Mouse (Mus musculus) regulatory T cell (primary cell): ENCODE measurements around the gene Lsm6.

Experiments
- in situ Hi-C: fragments of 300-600 bp; cut with MboI, MseI; formaldehyde crosslinking; loops from one replicate; pipeline ENCODE4 v1.15.1; 2025; ENCODE audit warnings: high pct_unique_total_duplicates

Gene Lsm6

DNA sequence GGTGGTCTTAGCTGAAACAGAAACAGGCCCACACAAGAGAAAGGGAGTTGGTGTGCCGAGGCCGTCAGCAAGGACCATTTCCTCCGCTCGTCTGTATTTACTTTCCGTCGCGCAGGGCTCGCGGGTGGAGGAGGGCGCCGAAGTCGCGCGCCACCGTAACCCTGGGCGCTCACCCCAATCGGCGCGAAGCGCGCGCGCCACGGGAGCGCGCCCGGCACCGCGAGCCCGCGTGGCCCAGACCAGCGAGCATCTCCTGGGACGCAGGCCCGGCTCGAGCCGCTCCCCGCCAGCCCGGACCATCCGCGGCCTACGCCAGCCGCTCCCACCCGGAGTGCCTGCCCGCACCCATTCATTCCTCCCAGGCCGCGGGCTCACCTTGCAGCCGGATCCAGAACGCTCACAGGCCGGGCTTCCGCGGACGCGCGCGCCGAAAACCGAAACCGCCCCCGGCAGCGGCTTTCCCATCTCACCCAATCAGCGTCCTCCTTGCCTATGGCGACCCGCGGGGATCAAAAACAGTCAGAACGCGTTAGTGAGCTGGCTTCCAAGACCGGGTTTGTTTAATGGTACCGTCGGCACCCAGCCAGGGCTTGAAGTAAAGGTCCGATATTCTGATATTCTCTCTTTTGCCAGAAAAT is at the start of gene Lsm6:
TSS of gene Lsm6 (minus strand) at position 468 of the 638 bp plus-strand sequence.
- in situ Hi-C loops, result loop anchor here (10.0 kb wide), 1 partner anchor 1206 kb away; the partner anchor contains the start of gene Tmem184c

DNA sequence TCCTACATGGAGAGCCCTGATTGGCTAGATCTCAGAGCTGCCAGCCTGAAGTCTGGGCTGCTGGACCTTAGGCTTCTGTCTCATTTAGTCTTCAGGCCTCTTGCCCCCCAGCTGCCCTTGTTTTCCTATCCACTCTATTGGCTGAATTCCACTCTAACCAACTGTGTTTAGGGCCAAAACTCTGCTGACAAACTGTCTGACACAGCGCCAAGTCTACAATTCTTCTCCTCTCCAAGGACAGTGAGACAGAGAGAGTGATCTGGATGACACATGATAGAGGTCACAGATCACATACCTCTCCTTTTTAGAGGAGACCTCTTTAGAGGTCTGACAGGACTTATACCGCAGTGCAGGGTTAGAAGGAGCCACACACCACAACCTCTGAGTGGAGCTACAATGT is 46.1 kb upstream of the Lsm6 start:
- in situ Hi-C loops, result loop anchor here (5.0 kb wide), 1 partner anchor 805 kb away; no protein-coding TSS in a partner anchor

DNA sequence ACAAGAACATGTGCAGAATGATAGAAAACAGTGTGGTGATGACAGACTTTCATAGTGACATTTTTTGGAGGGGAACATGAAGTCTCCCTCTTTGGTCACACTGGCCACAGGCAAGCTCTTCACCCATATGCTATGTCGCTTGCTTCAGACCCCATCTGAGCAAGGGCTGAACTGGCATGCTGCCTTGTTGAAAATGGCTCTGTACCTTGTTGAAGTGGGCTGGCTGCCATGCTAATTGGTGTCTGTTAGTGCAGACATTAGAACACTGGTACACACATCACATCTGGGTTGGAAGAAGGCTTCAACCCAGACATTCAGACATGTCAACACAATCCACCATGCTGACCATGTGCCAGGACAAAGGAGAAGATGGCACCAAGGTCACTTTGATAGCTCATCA is 42.1 kb upstream of the Lsm6 start:
- in situ Hi-C loops, result no loop called here

DNA sequence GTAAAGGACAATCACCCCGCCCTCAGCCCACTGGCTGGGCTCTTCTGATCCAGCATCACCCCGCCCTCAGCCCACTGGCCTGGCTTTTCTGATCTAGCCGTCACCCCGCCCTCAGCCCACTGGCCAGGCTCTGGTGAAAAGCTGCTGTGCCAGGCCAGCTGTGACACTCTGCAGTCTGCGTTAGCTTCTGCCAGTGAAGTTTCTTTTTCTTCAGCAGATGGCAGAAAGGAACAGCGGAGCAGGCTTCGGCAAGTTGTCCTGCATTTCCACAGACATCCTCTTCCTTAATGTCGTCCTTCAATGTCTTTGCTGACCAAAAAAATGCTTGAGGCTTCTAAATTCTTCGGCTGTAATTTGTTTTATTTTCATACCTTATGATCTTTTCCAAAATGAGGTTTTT is 41.1 kb upstream of the Lsm6 start:
- in situ Hi-C loops, result no loop called here

DNA sequence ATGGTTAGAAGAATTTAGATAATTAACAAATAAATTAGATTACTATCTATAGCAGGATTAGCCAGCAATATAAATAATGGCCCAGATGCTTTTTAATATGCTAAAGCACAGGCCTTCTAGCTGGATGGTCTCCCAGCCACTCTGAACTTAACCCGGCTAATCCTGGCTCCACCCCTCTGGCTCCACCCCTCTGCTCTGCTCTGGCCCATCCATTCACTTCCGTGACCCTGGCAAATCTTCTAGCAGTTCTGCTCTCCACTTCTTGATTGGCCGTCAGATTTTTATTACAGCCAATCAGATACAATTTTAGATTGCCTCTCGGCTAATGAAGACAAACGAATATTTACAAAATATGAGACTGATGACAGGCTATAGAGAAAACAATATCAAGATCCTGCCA is 39.8 kb upstream of the Lsm6 start:
- in situ Hi-C loops, result no loop called here

DNA sequence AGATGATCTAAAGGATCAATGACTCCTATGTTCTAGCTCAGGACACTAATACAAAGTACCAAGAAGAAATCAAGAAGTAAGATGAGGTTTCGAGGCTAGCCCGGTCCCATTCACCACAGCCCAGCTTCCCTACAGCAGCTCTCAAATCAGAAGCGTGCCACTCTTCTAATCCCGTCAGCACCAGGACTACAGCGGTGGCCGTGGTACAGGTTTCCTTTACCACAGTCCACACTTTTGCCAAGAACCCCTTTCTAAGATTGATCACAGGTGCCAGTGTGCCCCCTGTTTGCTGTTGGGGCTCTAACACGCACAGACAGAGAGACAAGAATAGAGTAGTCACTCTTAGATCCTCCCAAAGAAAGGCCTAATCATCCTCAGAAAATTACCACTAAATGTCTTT is 36.5 kb upstream of the Lsm6 start:
- in situ Hi-C loops, result no loop called here

DNA sequence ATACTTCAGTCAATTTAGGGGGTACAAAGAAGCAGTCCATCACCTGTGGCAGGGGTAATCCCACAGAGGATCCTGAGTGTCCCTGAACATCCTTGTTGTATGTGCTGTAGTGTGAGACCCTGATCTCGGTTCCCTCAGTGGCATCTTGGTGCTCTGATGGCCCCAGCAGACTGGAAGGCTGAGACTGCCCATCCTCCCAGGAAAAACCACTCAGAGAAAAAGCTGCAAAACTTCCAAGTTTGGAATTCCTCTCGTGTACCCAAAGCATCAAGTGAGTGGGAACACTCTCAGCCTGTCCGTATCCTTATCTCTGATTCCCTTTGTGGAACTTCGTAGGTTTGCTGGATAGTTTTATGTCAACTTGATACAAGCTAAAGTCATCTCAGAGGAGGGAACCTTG is 31.3 kb upstream of the Lsm6 start:
- in situ Hi-C loops, result no loop called here

DNA sequence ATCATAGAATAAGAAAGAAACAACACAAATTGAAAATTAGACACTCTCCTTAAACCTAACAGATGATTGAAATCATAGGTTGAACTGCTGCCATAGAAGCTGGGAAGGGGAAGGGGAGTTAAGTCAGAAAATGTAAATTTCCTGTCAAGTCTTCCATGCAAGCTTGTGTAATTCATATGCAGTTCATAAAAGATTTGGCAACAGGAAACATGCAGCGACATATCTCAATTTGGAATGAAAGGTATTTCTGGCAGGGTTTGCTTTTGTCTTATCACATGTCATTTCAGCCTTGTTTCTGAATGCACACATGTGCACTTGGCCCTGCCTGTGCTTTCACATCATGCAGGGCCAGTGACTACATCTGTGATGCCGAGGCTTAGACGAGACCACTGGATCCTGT is 26.3 kb upstream of the Lsm6 start:
- in situ Hi-C loops, result no loop called here

DNA sequence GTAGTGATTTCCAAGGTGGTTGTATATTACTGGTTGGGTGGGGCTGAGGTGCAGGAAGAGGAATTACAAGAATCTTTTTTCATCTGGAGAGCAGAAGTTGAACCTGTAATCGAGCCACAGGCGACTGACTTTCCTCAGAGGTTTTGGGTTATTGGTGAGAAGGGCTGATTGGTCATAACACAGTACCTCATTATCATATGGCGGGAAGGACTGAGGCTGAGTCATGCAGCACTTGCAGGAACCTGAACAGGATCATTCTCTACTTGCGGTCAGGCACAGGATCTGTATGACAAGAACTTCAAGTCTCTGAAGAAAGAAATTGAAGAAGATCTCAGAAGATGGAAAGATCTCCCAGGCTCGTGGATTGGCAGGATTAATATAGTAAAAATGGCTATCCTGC is 23.6 kb upstream of the Lsm6 start:
- in situ Hi-C loops, result no loop called here

DNA sequence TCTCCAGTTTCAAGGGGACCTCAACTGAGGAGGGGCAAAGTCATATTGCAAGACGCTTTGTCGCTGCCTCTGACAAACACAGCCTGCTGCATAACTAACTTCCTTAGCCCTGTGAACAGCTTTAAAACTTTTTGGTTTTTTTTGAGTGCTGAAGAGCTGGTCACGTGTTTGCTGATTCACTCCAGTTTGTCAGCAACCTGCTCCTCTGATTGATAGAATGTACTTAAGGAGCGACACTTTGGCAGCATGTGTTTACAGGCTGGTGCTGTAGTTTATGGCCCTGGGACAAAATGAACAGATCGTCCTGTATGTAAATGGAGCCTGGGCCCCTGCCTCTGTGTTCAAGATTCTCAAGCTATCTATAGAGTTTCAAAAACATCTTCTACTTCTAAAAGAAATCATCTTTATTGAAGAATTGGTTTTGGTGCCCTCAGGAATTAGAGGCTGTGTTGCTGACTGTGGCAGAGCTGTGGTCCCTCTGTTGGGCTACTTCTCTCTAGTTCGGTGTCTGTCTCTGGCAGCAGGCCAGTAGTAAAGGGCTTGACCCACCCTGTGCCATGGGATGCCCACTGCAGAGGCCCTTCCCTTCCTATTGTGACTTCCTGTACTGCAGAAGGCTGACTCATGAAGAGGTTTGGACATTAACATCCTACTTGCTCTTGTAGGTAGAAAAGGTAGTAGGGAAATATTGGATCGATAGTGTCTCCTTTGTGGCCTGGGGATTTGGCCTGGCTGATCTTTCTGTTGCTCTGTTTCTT is 17.9 kb upstream of the Lsm6 start:
- in situ Hi-C loops, result loop anchor here (10.0 kb wide), 1 partner anchor 1364 kb away; no protein-coding TSS in a partner anchor

DNA sequence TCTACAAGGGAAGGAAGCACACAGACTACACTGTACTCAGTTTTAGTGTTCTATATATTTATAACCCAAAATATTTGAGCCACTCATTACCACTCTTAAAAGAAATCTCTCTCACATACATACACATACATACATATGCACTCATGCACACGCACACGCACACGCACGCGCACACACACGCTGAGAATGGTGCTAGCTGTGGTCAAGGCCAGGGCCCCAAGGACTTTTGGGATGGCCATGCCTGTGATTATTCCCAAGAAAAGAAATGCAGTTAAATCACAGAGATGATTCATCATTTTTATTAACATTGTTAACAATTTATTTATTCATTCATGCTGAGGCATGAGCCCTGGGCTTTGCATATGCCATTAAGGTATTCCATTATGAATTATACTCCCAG is 15.2 kb upstream of the Lsm6 start:
- in situ Hi-C loops, result loop anchor here (10.0 kb wide), 1 partner anchor 1361 kb away; no protein-coding TSS in a partner anchor

DNA sequence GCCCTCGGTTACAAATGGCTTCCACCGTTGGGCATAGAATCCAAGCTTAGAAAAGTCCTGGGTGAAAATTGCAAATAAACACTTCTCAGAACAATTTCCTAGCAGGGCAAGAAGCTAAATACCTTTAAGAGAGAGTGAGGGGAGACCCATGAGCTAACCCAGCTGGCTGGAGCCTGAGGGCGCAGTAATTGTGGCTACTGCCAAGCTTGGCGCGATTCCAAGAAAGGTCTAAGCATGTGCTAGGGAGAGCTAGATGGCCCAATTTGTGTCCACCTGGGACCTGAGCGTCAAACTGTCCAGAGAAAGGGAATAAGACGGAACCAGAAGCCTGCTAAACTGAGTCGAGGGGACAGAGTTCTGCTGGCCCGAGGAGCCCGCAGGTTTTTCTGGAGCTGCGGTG is 7.5 kb upstream of the Lsm6 start:
- in situ Hi-C loops, result loop anchor here (10.0 kb wide), 1 partner anchor 1214 kb away; the partner anchor contains the start of gene Tmem184c

DNA sequence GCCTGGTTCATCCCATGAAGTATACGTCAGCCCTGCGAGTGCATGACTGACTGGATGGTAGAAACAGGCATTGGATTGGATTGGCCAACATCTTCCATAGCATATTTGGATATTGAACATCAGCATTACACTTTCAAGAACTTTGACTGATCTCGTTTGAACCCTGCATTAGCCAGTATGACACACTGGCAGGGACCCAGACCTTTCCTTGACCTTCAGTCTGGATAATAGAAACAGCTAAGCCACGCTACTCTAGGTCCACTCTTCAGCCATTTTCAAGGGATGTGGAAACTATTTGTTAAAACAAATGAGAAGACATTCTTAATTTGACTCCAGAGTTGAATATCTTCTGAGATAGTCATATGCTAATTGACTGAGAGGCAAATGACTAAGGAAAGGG is 3.6 kb upstream of the Lsm6 start:
- in situ Hi-C loops, result loop anchor here (10.0 kb wide), 1 partner anchor 1210 kb away; the partner anchor contains the start of gene Tmem184c

DNA sequence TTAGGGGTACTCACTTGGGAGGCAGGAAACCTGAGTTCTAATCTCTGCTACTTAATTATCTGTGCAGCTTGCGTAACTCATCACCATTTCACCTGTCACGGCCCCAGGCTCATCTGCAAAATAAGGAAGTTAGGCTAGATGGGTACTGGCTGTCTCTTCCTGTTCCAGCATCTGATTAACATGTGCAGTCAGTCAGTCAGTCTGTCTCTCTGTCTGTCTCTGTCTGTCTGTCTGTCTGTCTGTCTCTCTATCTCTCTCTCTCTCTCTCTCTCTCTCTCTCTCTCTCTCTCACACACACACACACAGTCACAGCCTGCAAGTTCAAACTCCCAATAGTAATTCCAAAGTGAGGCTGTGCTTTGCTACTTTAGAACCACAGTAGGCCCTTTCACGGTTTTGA is 967 bp downstream of the Lsm6 start:
- in situ Hi-C loops, result loop anchor here (10.0 kb wide), 1 partner anchor 1205 kb away; the partner anchor contains the start of gene Tmem184c

DNA sequence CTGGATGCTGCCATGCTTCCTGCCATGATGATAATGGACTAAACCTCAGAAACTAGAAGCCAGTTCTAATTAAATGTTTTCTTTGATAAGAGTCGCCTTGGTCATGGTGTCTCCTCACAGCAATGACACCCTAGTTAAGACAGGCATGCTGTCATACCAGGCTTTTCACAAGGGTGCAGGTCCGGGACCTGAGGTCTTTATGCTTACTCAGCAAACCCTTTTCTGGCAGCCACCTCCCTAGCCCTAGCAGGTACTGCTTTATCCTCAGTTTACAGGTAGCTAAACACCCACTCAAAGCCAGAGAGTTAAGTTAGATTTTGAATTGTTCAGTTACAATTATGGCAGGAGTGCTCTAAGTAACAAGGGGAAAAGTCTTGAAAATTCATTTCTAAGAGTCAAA is 6.2 kb downstream of the Lsm6 start:
- in situ Hi-C loops, result no loop called here

DNA sequence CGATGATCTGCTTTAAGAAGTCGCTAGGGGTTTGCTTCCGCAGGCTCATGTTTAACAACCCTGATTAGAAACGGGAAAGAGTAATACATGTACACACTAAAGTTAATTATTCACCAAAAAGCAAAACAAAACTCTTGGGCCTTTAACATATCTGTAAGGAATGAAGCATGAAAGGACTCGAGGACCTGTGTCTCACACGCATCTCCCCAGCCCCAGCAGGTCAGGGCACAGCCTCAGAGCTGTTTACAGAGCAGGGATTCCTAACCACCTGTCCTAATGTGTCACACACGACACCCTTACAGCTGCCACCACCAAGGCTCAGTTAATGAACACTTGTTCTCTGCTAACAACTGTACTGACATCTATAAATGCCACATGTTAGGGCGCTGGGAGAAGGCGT is 7.9 kb downstream of the Lsm6 start:
- in situ Hi-C loops, result no loop called here

DNA sequence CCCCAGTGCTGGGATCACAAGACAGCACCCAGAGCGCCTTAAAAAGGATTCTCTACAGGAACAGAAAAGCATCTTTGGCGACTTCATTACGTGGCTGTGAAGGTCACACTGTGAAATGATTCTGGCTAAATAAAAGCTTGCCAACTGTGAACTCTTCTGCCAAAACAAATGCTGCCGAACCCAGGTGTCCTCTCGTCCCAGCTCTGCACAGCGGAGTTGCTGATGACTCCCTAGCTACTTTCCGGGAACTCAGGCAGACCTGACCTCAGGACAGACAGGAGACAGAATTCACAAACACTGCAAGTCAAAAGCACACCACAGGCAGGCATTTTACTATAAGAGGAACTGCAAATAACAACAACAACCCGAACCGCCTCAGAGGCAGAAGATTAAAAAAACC is 8.5 kb downstream of the Lsm6 start:
- in situ Hi-C loops, result no loop called here

DNA sequence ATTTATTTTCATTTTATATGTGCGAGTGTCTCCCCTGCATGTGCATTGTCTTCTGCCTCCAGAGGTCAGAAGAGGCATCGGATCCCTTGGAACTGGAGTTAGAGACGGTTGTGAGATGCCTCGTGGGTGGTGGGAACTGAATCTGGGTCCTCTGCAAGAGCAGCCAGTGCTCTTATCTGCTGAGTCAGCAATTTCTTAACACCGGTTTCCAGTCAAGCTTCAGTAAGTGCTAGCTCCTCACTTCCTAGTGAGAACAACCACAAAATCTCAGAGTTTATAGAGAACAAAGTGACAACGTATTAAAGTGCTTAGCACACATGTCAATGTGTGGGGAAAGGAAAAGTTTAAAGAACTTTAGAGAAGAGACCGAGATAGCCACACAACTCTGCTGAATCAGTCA is 9.2 kb downstream of the Lsm6 start:
- in situ Hi-C loops, result no loop called here

DNA sequence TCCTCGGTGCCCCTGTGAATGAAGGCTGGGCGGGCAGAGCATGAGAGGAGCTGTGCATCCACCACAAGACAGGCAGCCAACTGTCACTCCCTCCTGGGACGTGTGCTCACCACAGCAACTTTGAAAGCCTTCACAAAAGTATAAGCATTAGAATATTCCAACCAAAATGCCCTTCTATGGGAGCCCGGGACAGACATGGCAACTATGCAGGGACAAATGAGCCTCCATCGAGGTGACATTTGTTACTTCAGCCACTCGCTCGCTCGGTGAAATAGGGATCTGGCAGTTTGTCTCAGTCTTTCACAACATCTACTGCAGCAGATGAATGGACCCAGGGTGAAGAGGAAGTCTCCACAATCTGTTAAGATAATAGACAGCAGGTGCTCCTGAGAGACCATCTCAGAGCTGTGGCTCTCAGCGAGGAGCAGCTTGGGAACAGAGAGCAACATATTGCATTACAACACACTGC is 10.7 kb downstream of the Lsm6 start:
- in situ Hi-C loops, result no loop called here

DNA sequence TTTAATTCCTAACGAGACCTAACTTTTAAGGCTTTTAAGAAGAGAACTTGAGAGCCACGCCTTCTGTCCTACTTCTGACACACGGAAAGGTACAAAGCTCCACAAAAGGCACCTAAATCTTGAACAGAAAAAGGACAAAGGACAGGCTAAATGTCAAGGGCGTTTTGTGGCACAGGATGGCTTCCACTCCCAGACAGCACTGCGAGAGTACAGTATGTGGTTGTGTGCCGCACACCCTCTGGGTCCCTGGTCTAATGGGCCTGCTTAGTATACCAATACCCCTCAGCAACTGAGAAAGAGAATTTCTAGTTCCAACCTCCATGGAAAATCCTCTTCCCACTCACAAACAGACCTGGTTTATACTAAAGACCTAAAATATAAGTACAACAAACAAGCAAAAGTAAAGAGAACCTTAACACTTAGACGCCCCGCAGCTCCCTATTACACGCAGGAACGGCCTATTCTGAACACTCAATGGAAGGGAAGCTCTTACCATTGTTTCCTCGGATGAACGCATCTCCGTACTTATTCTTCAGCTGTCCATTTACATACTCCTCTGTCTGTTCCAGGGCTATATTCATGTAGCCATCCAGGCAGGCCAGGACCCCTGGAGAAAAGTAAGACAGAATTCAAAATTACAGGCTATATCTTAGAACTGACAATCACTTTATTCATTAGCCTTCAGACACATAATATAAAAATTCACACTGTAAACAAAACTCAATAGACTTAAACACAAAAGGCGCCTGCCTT is 11.3 kb downstream of the Lsm6 start:
- in situ Hi-C loops, result no loop called here

DNA sequence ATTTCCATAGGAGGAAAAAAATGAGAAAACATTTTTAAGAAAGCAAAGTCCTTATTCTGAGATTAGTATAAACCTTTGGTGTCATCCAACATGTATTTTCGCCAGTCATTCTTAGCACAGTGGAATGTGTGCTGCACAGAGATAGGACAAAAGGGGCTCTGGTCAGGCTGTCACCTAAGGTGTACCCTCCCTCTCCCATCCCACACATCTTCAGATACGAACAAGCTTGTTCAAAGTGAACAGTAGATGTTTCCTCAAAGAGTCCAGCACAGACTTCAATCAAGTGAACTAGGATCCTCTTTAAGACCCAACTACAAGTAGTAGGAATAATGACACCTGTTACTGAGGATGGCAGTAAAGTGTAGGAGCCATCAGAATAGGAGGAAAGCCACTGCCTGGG is 12.1 kb downstream of the Lsm6 start:
- in situ Hi-C loops, result no loop called here

DNA sequence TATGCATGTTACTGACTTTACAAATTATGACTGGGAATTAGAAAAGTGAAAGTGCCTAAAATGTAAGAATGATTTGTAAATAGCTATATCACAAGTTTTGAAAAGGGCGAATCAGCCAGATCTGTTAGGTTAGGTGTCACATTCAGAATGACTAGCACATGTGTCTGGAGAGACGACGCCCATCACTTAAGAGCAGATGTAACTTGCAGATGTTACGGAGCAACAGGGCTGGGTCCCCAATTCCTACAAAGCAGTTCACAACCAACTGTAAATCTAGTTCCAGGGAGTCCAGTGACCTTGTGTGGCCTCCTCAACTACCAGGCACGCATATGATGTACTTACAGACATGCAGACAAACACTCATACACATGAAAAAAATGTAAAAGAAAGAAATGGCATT is 12.5 kb downstream of the Lsm6 start:
- in situ Hi-C loops, result no loop called here
